Mouse (Mus musculus) kidney, embryonic 16.5 days (tissue): ENCODE measurements around the gene Lrrc71. TPM values are rescaled to one million over a fixed set of nuclear protein-coding genes. Genes with fewer than 3 reads are reported as not detected.

Experiments
- ATAC-seq: fragments of 200-750 bp; cut with Nextera tagmentation; 2 replicates; pipeline ENCODE4 v1.8.0; 2017; ENCODE audit warnings: moderate TSS enrichment; ENCODE audit not compliant: low FRiP score, low TSS enrichment
- H3K27ac ChIP-seq: fragments of 300-500 bp; sonication (generic); 2 replicates; pipeline ENCODE4 v1.5.1; 2014; ENCODE audit warnings: low read length
- H3K27me3 ChIP-seq: fragments of 300-500 bp; sonication (generic); 2 replicates; pipeline ENCODE4 v1.6.1; 2014; ENCODE audit warnings: low read length, control low read depth, mixed read lengths; ENCODE audit not compliant: insufficient read depth
- H3K36me3 ChIP-seq: fragments of 300-500 bp; sonication (generic); 2 replicates; pipeline ENCODE4 v1.6.1; 2014; ENCODE audit warnings: low read length, control low read depth, mixed read lengths; ENCODE audit not compliant: insufficient read depth
- H3K4me1 ChIP-seq: fragments of 300-500 bp; sonication (generic); 2 replicates; pipeline ENCODE4 v1.6.1; 2014; ENCODE audit warnings: low read length, control low read depth, mixed read lengths; ENCODE audit not compliant: insufficient read depth
- H3K4me2 ChIP-seq: fragments of 300-500 bp; sonication (generic); replicated peaks from 2 replicates; pipeline ENCODE4 v1.6.1; 2014; ENCODE audit warnings: low read depth, low read length
- H3K4me3 ChIP-seq: fragments of 300-500 bp; sonication (generic); 2 replicates; pipeline ENCODE4 v1.5.1; 2014; ENCODE audit warnings: mild to moderate bottlenecking, low read length
- H3K9ac ChIP-seq: fragments of 300-500 bp; sonication (generic); replicated peaks from 2 replicates; pipeline ENCODE4 v1.6.1; 2014; ENCODE audit warnings: low read length
- H3K9me3 ChIP-seq: fragments of 300-500 bp; sonication (generic); 2 replicates; pipeline ENCODE4 v1.6.1; 2016; ENCODE audit warnings: low read length, control low read depth
- WGBS: fragments of 180-500 bp; shearing (Covaris S2); extraction: QIAGEN DNeasy Blood & Tissue Kit; methylation state at CpG from one replicate; pipeline ENCODE4 v1.1.7; 2014; 5-methylcytosine and 5-hydroxymethylcytosine counted together
- polyA plus RNA-seq: library from polyadenylated mRNA; unstranded; fragments of >200 nt; fragmentation: Nextera tagmentation; extraction: Ambion mirVana; gene quantifications from 2 replicates; pipeline ENCODE4 v1.2.1, GENCODE M21; 2015

The Lrrc71 gene
- polyA plus RNA-seq, 1 experiment from 2014 or later, result 0.89 TPM

DNA sequence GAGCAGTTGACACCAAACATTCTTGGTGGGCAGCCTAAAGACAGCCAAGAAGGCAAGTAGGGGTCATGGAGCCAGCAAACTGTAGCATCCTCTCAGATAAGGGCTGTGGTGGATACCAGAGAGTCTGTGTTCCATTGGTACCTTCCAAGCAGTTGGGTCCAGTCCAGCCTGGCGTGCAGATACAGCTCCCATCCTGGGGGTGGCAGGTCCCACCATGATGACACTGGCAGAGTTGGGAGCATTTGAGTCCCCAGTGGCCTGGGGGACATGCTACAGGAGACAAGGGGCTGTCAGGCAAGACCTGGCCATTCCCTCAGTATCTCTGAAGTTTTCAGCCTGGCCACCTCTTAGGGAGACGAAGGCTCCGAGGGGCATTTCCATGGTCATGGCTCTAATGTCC, 4.1 kb upstream of the Lrrc71 start:
- Histone ChIP-seq H3K36me3 (peaks cover 55% of the 10 kb centered on the region), H3K9me3 (no peaks in the 10 kb centered on the region), H3K4me2 (no peak overlapping the region), H3K27ac (no peak overlapping the region), H3K4me1 (peaks cover 14% of the 10 kb centered on the region; the same call in 1 of the 2 replicates), H3K4me3 (no peak overlapping the region), H3K27me3 (no peaks in the 10 kb centered on the region), H3K9ac (no peak overlapping the region)
- no peak for ATAC-seq
- 96% methylated on average over 3 of the region's 3 CpGs for WGBS

DNA sequence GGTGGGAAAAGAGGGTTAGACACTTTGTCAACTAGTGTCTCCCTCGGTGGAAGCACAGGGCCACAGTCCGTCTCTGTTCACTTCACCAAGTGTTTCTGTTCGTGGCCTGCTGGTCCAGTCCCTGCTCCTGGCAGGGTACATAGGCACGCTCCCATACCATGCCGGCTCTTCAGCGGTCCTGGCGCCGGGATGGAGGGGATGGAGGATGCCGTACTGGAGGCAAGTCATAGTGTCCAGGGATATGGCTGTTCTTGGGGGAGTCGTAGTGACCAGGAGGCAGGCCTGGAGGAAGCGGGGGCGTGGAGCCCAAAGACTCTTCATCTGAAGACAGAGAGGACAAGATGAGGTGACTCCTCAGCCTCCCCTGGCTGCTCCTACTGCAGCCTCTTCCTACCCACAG, 1.6 kb upstream of the Lrrc71 start:
- Histone ChIP-seq H3K4me3 (no peak overlapping the region), H3K4me2 (no peak overlapping the region), H3K9ac (no peak overlapping the region), H3K27me3 (no peaks in the 10 kb centered on the region), H3K36me3 (peaks cover 51% of the 10 kb centered on the region), H3K27ac (no peak overlapping the region), H3K9me3 (no peaks in the 10 kb centered on the region), H3K4me1 (peaks cover 23% of the 10 kb centered on the region)
- no peak for ATAC-seq
- 94% methylated on average over 12 of the region's 12 CpGs for WGBS

DNA sequence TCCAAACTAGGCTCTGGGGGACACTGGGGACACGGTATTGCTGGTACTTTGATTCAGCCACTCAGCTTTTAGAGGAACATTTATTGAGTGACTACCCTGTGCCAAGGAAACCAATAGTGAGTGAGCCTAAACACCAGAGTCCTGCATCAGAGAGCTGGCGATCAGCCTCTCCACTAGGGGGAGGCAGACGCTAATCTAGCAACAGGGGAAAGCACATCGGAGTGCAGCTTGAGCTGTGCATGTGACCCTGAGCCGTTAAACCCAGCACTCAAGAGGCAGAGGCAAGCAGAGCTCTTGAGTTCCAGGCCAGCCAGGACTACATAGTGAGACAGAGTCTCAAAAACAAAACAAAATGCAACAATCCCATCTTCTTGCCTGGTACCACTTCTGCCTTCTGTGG, 611 bp upstream of the Lrrc71 start:
- ATAC-seq, result no peak; the same call in 1 of the 2 replicates
- 25% methylated on average over 5 of the region's 5 CpGs for WGBS
- Histone ChIP-seq H3K4me3 (no peak overlapping the region), H3K9me3 (no peaks in the 10 kb centered on the region), H3K27me3 (no peaks in the 10 kb centered on the region), H3K27ac (no peak overlapping the region), H3K36me3 (peaks cover 42% of the 10 kb centered on the region), H3K4me2 (no peak overlapping the region), H3K9ac (no peak overlapping the region), H3K4me1 (peaks cover 25% of the 10 kb centered on the region)

DNA sequence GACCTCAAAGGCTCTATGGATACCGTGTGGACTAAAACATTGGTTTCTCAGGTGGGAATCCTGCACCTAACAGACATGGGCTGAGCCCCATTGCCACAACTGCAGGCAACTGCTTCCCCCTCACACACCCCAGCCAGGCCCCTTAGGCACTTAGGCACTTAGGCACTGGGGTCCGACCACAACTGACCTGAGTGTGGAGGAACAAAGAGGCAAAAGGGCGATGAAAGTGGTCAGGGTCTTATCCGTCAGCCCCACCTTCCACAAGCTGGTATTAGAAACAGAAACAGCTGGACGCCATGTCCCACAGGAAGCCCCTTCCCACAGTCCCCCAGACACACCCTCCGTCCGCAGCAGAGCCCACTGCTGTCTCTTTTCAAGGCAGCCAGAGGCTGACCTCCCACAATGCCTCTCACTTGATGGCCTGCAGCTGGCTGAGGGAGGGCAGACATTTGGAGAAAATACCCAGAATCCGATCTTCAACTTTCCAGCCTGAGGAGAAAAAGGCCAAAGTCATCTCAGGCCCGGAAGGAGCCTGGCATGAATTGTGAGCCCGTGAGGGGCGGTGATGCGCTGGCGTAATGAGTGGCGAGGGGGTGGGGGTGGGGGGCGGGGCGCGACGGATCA, 3.3 kb downstream of the Lrrc71 start:
- Histone ChIP-seq H3K9me3 (no peaks in the 10 kb centered on the region), H3K4me1 (peaks cover 25% of the 10 kb centered on the region), H3K27me3 (no peaks in the 10 kb centered on the region), H3K36me3 (peaks cover 11% of the 10 kb centered on the region), H3K4me2 (peak overlapping the region; percentile 48), H3K4me3 (peak overlapping the region; percentile 14), H3K27ac (peak overlapping the region; percentile 84), H3K9ac (peak overlapping the region; percentile 50; the same call in 1 of the 2 replicates)
- WGBS, result 12% methylated on average over 15 of the region's 18 CpGs
- ATAC-seq, result peak; percentile 81

DNA sequence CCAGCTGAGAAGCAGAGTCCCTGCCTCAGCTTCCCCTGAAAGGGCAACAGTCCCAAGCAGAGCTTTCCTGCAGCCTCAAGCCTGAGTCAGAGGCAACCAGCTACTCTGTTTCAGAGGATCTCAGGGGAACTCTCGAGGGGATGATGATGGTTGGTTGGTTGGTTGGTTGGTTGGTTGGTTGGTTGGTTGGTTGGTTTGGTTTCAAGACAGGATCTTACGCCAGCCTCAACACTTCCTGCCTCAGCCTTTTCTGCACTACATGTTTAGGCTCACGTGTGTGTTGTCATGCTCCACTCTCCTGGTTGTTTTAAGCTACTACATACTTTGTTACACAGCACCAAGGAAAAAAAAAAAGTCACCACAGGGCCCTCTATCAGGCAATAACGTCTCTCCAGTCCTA, 4.5 kb downstream of the Lrrc71 start:
- 88% methylated on average over 4 of the region's 4 CpGs for WGBS

DNA sequence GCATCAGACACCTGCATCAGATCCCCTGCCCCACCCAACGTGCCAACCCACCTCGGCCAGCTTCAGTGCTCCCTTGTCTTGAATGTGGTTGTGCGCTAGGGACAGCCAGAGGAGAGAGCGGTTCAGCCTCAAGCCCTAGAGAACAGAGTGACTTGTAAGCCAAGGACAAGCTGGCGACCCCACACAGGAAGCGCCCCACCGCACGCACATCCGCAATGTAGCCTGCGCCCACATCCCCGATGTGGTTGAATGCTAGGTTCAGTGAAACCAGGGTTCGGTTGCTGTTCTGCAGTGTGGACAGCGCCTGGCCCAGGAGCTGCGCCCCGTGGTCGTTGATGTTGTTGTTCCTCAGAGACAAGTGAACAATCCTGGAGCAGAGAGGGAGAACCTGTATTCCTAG, 5.7 kb downstream of the Lrrc71 start:
- 84% methylated on average over 16 of the region's 16 CpGs for WGBS
- ATAC-seq, result no peak

More for the DNA sequence above, 4.5 kb downstream of the Lrrc71 start:
- ATAC-seq, result no peak
- Histone ChIP-seq H3K4me1 (peaks cover 25% of the 10 kb centered on the region), H3K4me2 (no peak overlapping the region), H3K36me3 (no peaks in the 10 kb centered on the region), H3K27ac (no peak overlapping the region), H3K4me3 (no peak overlapping the region), H3K27me3 (no peaks in the 10 kb centered on the region), H3K9me3 (no peaks in the 10 kb centered on the region), H3K9ac (no peak overlapping the region)

DNA sequence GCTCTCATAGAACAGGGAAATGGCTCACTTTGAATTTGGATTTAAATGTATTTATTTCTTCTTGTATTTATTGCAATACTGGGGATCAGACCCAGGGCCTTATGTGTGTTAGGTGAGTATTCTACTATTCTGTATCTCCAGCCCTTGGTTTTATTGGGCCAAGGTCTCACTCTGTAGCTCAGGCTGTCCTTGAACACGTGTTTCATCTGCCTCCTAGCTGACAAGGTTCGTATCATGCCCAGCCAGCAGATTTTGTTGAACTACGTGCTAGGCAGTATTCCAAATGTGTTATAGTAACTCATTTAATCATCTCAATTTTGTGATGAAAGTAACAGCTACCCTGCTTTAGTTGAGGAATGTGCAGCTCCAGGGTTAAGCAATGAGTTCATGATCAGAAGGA, 6.4 kb downstream of the Lrrc71 start:
- Histone ChIP-seq H3K4me2 (no peak overlapping the region), H3K27ac (no peak overlapping the region), H3K36me3 (peaks cover 12% of the 10 kb centered on the region), H3K27me3 (no peaks in the 10 kb centered on the region), H3K9ac (no peak overlapping the region), H3K9me3 (no peaks in the 10 kb centered on the region), H3K4me1 (peaks cover 16% of the 10 kb centered on the region), H3K4me3 (no peak overlapping the region)
- 79% methylated on average over 3 of the region's 3 CpGs for WGBS
- no peak for ATAC-seq

More for the DNA sequence above, 5.7 kb downstream of the Lrrc71 start:
- Histone ChIP-seq H3K27ac (no peak overlapping the region), H3K4me3 (no peak overlapping the region), H3K36me3 (peaks cover 7% of the 10 kb centered on the region; the same call in 1 of the 2 replicates), H3K9me3 (no peaks in the 10 kb centered on the region), H3K9ac (no peak overlapping the region), H3K27me3 (no peaks in the 10 kb centered on the region), H3K4me2 (no peak overlapping the region), H3K4me1 (peaks cover 17% of the 10 kb centered on the region)

DNA sequence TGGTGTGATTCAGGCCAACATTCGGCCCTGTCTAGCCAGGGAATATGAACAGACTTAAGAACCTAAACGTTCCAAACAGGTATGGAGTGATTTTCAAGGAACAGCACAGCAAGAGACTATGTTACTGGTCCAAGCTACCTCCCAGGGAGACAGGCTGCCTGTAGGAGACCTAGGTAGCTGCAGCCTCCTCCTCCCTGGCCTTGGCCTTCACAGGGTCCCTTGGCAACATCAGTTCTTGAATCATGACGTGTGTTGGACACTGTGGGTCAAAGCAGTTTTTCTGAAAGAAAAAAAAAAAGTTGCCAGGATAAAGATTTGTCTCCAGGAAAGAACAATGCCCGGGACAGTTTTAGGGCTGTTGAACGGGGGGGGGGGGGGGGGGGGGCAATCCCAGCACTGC, 9.5 kb downstream of the Lrrc71 start:
- no peak for ATAC-seq
- Histone ChIP-seq H3K4me3 (no peak overlapping the region), H3K27ac (no peak overlapping the region), H3K36me3 (peaks cover 34% of the 10 kb centered on the region), H3K9ac (no peak overlapping the region), H3K4me2 (no peak overlapping the region), H3K27me3 (no peaks in the 10 kb centered on the region), H3K4me1 (peaks cover 17% of the 10 kb centered on the region), H3K9me3 (no peaks in the 10 kb centered on the region)
- 74% methylated on average over 5 of the region's 5 CpGs for WGBS

DNA sequence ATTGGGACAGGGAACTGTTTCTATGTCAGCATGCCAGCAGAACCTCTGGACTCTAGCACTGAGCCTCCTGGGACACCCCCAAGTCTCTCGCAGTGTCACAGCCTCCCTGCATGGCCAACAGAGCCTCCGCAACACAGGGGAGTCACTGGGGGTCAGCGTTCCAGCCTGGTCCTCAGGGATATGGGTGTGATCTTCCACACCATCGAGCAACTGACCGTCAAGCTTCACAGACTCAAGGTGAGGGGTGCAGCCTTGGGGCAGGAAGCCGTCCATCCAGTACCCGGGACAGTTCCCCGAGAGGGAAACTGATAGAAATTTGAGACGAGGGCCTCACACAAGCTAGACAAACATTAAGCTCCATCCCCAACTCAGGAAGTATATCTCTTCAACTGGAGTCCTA, 13.1 kb downstream of the Lrrc71 start:
- H3K27me3 ChIP-seq, result no peaks in the 10 kb centered on the region
- peaks cover 17% of the 10 kb centered on the region for H3K4me1 ChIP-seq
- peaks cover 62% of the 10 kb centered on the region for H3K36me3 ChIP-seq
- WGBS, result 18% methylated on average over 9 of the region's 9 CpGs
- no peak overlapping the region for H3K9ac ChIP-seq
- no peaks in the 10 kb centered on the region for H3K9me3 ChIP-seq
- no peak overlapping the region for H3K27ac ChIP-seq
- ATAC-seq, result peak; percentile 53
- no peak overlapping the region for H3K4me2 ChIP-seq
- no peak overlapping the region for H3K4me3 ChIP-seq

DNA sequence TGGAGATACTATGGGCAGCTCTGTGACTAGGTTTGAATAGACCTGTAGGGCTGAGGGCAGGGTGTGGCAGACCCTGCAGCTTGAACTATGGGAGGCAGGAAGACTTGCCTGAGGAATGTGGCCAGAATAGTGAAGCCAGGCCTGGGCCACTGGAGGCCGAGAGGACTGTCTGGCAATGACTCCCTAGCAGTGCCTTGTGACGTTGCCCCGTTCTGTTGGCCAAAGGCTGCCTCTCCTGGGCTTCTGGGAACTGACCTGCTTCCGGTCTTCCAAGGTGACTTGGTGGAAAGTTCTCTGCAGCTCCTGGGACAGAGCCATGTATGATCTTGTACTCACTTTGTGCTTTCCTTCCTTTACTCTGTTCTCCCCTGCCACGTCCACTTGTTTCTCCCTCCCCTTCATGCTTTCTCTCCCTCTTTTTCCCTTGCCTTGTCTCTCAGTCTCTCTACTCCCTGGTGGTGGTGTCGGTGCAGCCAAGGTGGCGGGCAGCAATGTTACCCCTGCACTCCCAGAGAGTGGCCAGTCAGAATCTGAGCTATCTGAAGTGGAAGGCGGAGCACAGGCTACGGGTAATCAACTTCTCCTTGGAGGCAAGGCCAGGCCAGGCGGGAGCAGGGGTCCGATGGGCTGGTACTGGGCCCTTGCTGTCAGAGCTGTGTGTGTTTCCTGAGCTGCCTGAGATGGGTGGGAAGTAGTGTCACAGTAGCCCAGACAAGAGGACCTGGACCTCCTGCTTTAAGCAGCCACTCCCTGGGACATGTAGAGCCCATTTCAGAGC, 14.3 kb downstream of the Lrrc71 start:
- Histone ChIP-seq H3K9ac (no peak overlapping the region), H3K4me2 (no peak overlapping the region), H3K36me3 (peaks cover 71% of the 10 kb centered on the region), H3K4me1 (peaks cover 17% of the 10 kb centered on the region), H3K9me3 (no peaks in the 10 kb centered on the region), H3K27me3 (no peaks in the 10 kb centered on the region), H3K4me3 (no peak overlapping the region), H3K27ac (no peak overlapping the region)
- WGBS, result 66% methylated on average over 11 of the region's 11 CpGs
- peak; percentile 23; the same call in 1 of the 2 replicates for ATAC-seq
